Mouse (Mus musculus) midbrain, embryonic 10.5 days (tissue): ENCODE measurements around the gene Tmem253. TPM values are rescaled to one million over a fixed set of nuclear protein-coding genes. Genes with fewer than 3 reads are reported as not detected.

Experiments used
- DNase-seq: peaks from one replicate; pipeline ENCODE4 v3.0.0-alpha.2; 2017; ENCODE audit warnings: low spot score
- H3K27ac ChIP-seq: fragments of 300-500 bp; sonication (generic); replicated peaks from 2 replicates; pipeline ENCODE4 v1.5.1; 2016; ENCODE audit warnings: mild to moderate bottlenecking
- H3K27me3 ChIP-seq: fragments of 300-500 bp; sonication (generic); 2 replicates; pipeline ENCODE4 v1.6.1; 2016; ENCODE audit warnings: low read depth, mild to moderate bottlenecking; ENCODE audit not compliant: poor library complexity, severe bottlenecking
- H3K36me3 ChIP-seq: fragments of 300-500 bp; sonication (generic); 2 replicates; pipeline ENCODE4 v1.6.1; 2016; ENCODE audit warnings: mild to moderate bottlenecking, moderate library complexity
- H3K4me1 ChIP-seq: fragments of 300-500 bp; sonication (generic); 2 replicates; pipeline ENCODE4 v1.6.1; 2016
- H3K4me3 ChIP-seq: fragments of 300-500 bp; sonication (generic); 2 replicates; pipeline ENCODE4 v1.5.1; 2016; ENCODE audit warnings: mild to moderate bottlenecking, moderate library complexity
- H3K9me3 ChIP-seq: fragments of 300-500 bp; sonication (generic); replicated peaks from 2 replicates; pipeline ENCODE4 v1.6.1; 2016; ENCODE audit warnings: mild to moderate bottlenecking
- WGBS: fragments of 180-500 bp; shearing (Covaris S2); methylation state at CpG from one replicate; pipeline ENCODE4 v1.1.7; 2016; 5-methylcytosine and 5-hydroxymethylcytosine counted together
- polyA plus RNA-seq: library from polyadenylated mRNA; unstranded; fragments of >200 nt; fragmentation: Nextera tagmentation; extraction: Ambion mirVana; gene quantifications from 2 replicates; pipeline ENCODE4 v1.2.1, GENCODE M21; 2016

Gene Tmem253
- polyA plus RNA-seq, 1 experiment from 2014 or later, result 1.2 TPM

DNA sequence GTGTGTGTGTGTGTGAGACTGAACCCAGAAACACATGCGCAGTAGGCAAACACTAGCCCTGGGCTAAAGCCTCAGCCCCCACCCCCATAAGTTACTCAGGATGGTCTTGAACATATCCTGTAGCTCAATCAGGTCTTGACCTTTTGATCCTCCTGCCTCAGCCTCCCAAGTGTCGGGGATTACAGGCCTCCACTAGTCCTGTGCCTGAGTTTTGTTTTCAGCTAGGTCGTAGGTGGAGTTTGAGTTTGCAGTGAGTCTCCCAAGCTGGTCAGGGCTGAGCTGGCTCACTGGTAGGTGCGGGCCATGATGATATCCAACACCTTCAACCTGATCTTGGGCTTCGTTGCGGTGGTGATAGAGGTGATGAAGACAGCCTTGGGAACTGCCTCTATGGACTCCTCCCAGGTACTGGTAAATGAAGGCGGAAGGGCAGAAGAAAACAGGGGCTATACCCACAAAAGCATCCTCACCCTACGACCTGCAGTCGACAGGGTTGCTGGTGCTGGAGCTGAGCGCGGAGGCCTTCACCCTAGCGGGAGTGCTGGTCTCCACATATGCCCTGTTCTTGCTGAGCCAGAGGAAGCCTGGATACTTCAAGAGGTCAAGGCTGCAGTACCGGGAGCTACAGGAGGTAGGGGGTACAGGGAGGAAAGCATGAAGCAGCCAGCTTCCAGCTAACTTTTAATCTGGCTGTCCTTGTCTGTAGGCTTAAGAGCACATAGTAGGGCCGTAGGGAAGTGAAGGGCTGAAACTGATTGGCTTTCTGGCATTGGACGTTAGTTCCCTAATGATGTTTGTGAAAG, 3.0 kb downstream of the Tmem253 start:
- H3K27ac ChIP-seq, result peak overlapping the region; percentile 98
- WGBS, result 89% methylated on average over 15 of the region's 15 CpGs
- no peaks in the 10 kb centered on the region for H3K9me3 ChIP-seq
- peaks cover 80% of the 10 kb centered on the region for H3K4me1 ChIP-seq
- H3K36me3 ChIP-seq, result peaks cover 4% of the 10 kb centered on the region; the same call in 1 of the 2 replicates
- peak overlapping the region; percentile 59 for H3K4me3 ChIP-seq
- H3K27me3 ChIP-seq, result no peaks in the 10 kb centered on the region
- DNase-seq, result peak; percentile 18

DNA sequence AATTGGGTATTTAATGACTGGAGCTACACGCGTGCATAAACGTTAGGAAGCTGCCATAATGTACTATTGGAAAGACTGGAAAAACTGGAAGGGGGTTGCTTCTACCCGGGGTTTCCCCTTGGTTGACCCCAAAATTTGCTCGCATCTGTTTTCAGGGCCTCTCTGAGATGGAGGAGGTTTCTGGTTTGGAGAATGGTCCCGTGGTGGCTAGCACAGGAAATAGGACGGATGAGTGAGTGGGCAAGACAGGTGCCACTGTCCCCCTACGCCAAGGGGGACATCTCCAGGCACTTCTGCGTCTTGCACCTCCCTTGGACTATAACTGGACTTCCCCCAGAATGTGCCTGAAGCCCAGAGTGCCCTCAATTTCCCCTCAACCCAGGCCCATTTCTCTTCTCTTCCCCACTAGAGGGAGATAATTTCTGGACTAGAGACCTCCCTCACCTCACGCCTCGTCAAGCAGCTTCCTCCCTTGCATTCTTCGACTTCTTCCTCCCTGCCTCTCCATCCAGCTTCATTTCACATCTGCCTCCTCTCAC, 3.7 kb downstream of the Tmem253 start:
- Histone ChIP-seq H3K27ac (peak overlapping the region; percentile 98), H3K4me1 (peaks cover 85% of the 10 kb centered on the region), H3K27me3 (no peaks in the 10 kb centered on the region), H3K9me3 (no peaks in the 10 kb centered on the region), H3K4me3 (peak overlapping the region; percentile 59), H3K36me3 (peaks cover 4% of the 10 kb centered on the region; the same call in 1 of the 2 replicates)
- no peak for DNase-seq
- 38% methylated on average over 12 of the region's 12 CpGs for WGBS

DNA sequence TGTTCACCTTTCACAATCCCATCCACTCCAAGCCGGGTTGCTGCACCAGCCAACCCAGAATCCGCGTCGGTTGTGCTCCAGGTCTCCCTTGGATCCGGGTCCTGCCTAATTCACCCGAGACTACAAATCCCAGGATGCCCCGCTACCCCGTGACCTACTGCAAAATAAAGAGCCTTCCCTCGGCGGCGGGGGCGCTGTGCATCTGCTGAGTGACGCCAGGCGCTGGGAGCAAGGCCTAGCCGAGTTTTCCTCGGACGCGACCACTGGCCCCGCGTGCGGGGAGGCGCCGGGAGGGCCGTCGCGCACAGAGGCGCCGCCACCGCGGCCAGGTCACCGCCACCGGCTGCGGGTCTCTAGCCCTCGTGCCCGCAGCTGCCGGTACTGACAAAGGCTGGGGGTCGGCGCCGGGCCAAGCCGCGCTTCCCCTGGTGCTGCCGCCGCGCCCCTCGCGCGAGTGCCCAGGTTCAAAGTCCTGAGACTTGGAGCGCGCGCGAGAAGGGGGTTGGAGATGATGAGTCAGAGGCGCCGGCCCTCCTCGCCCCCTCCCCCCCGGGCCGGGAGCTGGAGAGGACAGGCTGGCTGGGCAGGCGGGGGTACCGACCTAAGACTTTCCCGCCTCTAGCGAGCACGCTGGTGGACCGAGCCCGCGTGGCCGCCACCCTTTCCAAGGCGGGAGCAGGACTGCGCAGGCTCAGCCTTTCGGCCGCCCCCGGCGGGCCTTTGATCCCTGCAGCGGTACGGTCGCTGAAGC, 4.3 kb downstream of the Tmem253 start:
- no peaks in the 10 kb centered on the region for H3K9me3 ChIP-seq
- WGBS, result under 1% methylated on average over 73 of the region's 74 CpGs
- H3K27ac ChIP-seq, result peak overlapping the region; percentile 98
- H3K27me3 ChIP-seq, result no peaks in the 10 kb centered on the region
- peaks cover 85% of the 10 kb centered on the region for H3K4me1 ChIP-seq
- DNase-seq, result peak; percentile 98
- H3K4me3 ChIP-seq, result peak overlapping the region; percentile 59
- peaks cover 4% of the 10 kb centered on the region; the same call in 1 of the 2 replicates for H3K36me3 ChIP-seq

- Histone ChIP-seq H3K27me3 (no peaks in the 10 kb centered on the region), H3K36me3 (peaks cover 4% of the 10 kb centered on the region; the same call in 1 of the 2 replicates), H3K9me3 (no peaks in the 10 kb centered on the region), H3K4me1 (peaks cover 77% of the 10 kb centered on the region), H3K27ac (peak within 1 kb of the TSS; percentile 98), H3K4me3 (peak within 1 kb of the TSS; percentile 59)
- DNase-seq, result peak; percentile 76
- 11% methylated on average over 15 of the region's 15 CpGs for WGBS
Observed at GRCm38 (mm10) chr14:52020486-52021137, 5.2 kb downstream of the Tmem253 start, which contains the start of gene Zfp219. Zfp219 (minus strand) TSS chr14:52020733.

- peaks cover 4% of the 10 kb centered on the region; the same call in 1 of the 2 replicates for H3K36me3 ChIP-seq
- WGBS, result 81% methylated on average over 4 of the region's 4 CpGs
- H3K4me3 ChIP-seq, result peak overlapping the region; percentile 59
- H3K27ac ChIP-seq, result peak overlapping the region; percentile 98
- no peaks in the 10 kb centered on the region for H3K9me3 ChIP-seq
- no peak for DNase-seq
- no peaks in the 10 kb centered on the region for H3K27me3 ChIP-seq
- peaks cover 72% of the 10 kb centered on the region for H3K4me1 ChIP-seq
Observed at GRCm38 (mm10) chr14:52021138-52021529, 5.7 kb downstream of the Tmem253 start.

DNA sequence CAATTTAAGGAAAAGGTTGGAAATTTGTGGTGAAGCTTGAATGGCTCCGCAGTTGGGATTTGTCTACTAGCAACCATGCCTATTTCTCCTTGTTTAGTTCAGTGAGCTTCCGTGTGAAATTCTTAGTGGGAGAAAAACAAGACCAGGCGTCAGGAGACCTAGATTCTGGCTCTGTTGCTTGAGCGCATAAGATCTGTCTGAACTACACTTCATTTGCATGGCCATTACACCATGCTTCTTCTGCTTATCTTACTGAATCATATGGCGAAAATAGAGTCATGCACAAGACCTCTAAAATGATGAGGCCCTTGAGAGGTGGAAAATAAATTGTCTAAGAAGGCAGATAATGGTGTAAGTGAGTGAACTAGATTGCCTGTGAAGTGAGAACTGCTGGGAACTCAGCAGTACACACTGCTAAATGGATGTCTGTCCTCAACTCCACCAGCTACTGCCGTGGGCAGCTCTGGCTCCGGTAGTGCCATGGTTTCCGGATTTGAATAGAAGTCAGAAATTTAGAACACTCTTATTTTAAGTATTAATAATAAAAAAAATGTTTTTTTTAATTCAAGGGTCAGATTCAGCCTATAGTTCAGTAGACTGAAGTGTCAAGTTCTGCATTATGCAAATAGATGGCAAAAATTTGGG, 6.2 kb downstream of the Tmem253 start:
- no peaks in the 10 kb centered on the region for H3K27me3 ChIP-seq
- no peak for DNase-seq
- H3K27ac ChIP-seq, result peak overlapping the region; percentile 98
- H3K4me3 ChIP-seq, result no peak overlapping the region
- no peaks in the 10 kb centered on the region for H3K9me3 ChIP-seq
- peaks cover 66% of the 10 kb centered on the region for H3K4me1 ChIP-seq
- 92% methylated on average over 8 of the region's 8 CpGs for WGBS
- H3K36me3 ChIP-seq, result peaks cover 4% of the 10 kb centered on the region; the same call in 1 of the 2 replicates

GRCm38 (mm10) chr14:52022244-52022708, 6.8 kb downstream of the Tmem253 start:
- no peaks in the 10 kb centered on the region for H3K9me3 ChIP-seq
- peak overlapping the region; percentile 45 for H3K4me3 ChIP-seq
- WGBS, result 58% methylated on average over 3 of the region's 3 CpGs
- H3K4me1 ChIP-seq, result peaks cover 60% of the 10 kb centered on the region
- H3K36me3 ChIP-seq, result peaks cover 4% of the 10 kb centered on the region; the same call in 1 of the 2 replicates
- H3K27ac ChIP-seq, result peak overlapping the region; percentile 88
- DNase-seq, result no peak
- H3K27me3 ChIP-seq, result no peaks in the 10 kb centered on the region

DNA sequence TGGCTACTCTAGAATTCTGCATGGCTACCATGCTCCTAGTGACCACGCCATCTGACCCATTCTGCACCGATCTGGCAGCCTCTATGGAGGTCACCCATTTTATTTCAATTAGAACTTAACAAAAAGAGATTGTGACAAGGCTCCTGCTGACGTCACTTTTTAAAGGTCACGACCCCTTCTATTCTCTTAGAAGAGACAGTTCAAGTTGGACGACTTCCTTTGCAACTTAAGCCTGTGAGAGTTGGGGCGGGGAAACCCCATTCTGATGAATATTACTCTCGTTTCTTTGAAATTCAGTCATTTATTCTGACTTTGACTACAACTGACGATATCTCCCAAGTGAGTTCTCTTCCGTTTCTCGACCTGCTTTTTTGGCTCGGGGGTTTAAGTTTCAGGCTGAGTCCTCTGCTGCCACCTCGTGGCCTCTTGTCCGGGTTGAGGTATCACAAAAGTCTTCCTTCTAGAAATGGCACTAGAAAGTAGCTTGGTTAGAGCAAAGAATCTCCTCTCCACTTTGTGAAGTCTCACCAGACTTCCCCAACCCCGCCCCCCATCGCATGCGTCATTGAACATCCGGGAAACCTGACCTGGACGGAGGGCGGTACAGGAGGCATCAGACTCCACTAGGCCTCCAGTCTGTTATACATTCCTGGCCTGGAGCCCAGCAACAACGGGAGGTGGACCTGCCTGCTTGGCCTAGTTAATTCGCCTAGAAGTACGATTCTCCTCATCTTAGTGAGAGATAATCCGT, 7.4 kb downstream of the Tmem253 start:
- H3K4me1 ChIP-seq, result peaks cover 55% of the 10 kb centered on the region

GRCm38 (mm10) chr14:52024133-52024532, 8.7 kb downstream of the Tmem253 start:
- Histone ChIP-seq H3K36me3 (no peaks in the 10 kb centered on the region), H3K4me1 (peaks cover 42% of the 10 kb centered on the region), H3K27me3 (no peaks in the 10 kb centered on the region), H3K9me3 (no peaks in the 10 kb centered on the region), H3K27ac (peak overlapping the region; percentile 88; the same call in 1 of the 2 replicates), H3K4me3 (no peak overlapping the region)
- WGBS, result 90% methylated on average over 2 of the region's 2 CpGs
- no peak for DNase-seq

More for the DNA sequence above, 7.4 kb downstream of the Tmem253 start:
- H3K27ac ChIP-seq, result peak overlapping the region; percentile 88
- peak overlapping the region; percentile 45 for H3K4me3 ChIP-seq
- no peaks in the 10 kb centered on the region for H3K9me3 ChIP-seq
- peak; percentile 91 for DNase-seq
- H3K36me3 ChIP-seq, result peaks cover 4% of the 10 kb centered on the region; the same call in 1 of the 2 replicates
- 4% methylated on average over 23 of the region's 23 CpGs for WGBS
- no peaks in the 10 kb centered on the region for H3K27me3 ChIP-seq

- Histone ChIP-seq H3K27ac (no peak overlapping the region), H3K4me3 (no peak overlapping the region), H3K4me1 (peaks cover 28% of the 10 kb centered on the region), H3K27me3 (no peaks in the 10 kb centered on the region), H3K9me3 (no peaks in the 10 kb centered on the region), H3K36me3 (no peaks in the 10 kb centered on the region)
- DNase-seq, result no peak
- WGBS, result 86% methylated on average over 4 of the region's 4 CpGs
Observed at GRCm38 (mm10) chr14:52026342-52026741, 10.9 kb downstream of the Tmem253 start.

DNA sequence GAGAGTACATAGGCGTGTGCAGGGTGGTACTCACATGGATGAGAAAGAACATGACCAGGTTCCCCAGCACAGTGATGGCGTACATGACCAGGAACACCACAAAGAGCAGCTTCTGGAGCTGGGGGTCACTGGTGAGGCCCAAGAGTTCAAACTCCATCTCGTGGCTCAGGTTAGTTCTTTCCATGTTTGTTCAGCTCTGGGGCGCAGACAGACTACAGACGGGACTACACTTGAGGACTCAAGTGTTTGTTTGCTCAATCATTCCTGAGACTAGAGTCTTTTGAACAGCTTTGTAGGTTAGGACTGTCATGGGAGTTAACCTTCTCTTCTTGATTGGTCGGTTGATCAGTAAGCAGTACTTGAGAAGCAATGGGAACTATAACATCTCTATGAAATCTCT, 20.5 kb downstream of the Tmem253 start:
- WGBS, result 83% methylated on average over 6 of the region's 6 CpGs
- DNase-seq, result no peak

More for the DNA sequence above, 20.5 kb downstream of the Tmem253 start:
- no peaks in the 10 kb centered on the region for H3K27me3 ChIP-seq
- H3K9me3 ChIP-seq, result no peaks in the 10 kb centered on the region
- H3K27ac ChIP-seq, result no peak overlapping the region
- H3K4me1 ChIP-seq, result no peaks in the 10 kb centered on the region
- no peak overlapping the region for H3K4me3 ChIP-seq
- no peaks in the 10 kb centered on the region for H3K36me3 ChIP-seq
